Mouse (Mus musculus) liver, embryonic 14.5 days (tissue): ENCODE results near the gene Mapkapk3. TPM values are rescaled to one million over a fixed set of nuclear protein-coding genes. Genes with fewer than 3 reads are reported as not detected.
A peak's percentile ranks its signal among the peaks of the same experiment; 100 is the strongest.

ENCODE experiments used
- ATAC-seq: fragments of 200-750 bp; cut with Nextera tagmentation; 2 replicates; pipeline ENCODE4 v1.8.0; 2017; ENCODE audit warnings: moderate number of reproducible peaks, mild to moderate bottlenecking, moderate library complexity; ENCODE audit not compliant: insufficient read depth
- DNase-seq, 3 experiments: peaks; one replicate each; pipeline ENCODE4 v3.0.0-alpha.2; 2012 to 2013; ENCODE audit warnings: low read depth in 3 of 3, low spot score in 3 of 3
- H3K27ac ChIP-seq: fragments of 300-500 bp; sonication (generic); 2 replicates; pipeline ENCODE4 v1.5.1; 2014; ENCODE audit warnings: moderate library complexity, mild to moderate bottlenecking, control low read depth, inconsistent platforms
- H3K27me3 ChIP-seq: fragments of 300-500 bp; sonication (generic); 2 replicates; pipeline ENCODE4 v1.6.1; 2014; ENCODE audit warnings: mild to moderate bottlenecking, low read length, moderate library complexity; ENCODE audit not compliant: control insufficient read depth, insufficient read depth
- H3K36me3 ChIP-seq: fragments of 300-500 bp; sonication (generic); replicated peaks from 2 replicates; pipeline ENCODE4 v1.6.1; 2014; ENCODE audit warnings: low read depth; ENCODE audit not compliant: control insufficient read depth, insufficient read depth
- H3K4me1 ChIP-seq, 2 experiments: fragments of 200-500 bp in 1 of 2; fragments of 300-500 bp in 1 of 2; sonication (generic) in 1 of 2; replicated peaks; 2 replicates each; pipeline ENCODE4 v1.6.1; 2012 to 2014; ENCODE audit warnings: antibody characterized with exemption in 1 of 2, inconsistent platforms in 1 of 2, low read length in 1 of 2; ENCODE audit not compliant: control insufficient read depth in 2 of 2, insufficient read depth in 2 of 2
- H3K4me2 ChIP-seq: fragments of 300-500 bp; sonication (generic); 2 replicates; pipeline ENCODE4 v1.6.1; 2014; ENCODE audit warnings: low read depth, mild to moderate bottlenecking, control low read depth, moderate library complexity
- H3K4me3 ChIP-seq, 2 experiments: fragments of 200-500 bp in 1 of 2; fragments of 300-500 bp in 1 of 2; sonication (generic) in 1 of 2; 2 replicates each; pipeline ENCODE4 v1.5.1; 2012 to 2014; ENCODE audit warnings: low read depth in 2 of 2, low read length in 2 of 2, mild to moderate bottlenecking in 2 of 2, control low read depth in 1 of 2, inconsistent platforms in 1 of 2, moderate library complexity in 1 of 2; ENCODE audit not compliant: insufficient read depth in 1 of 2
- H3K9ac ChIP-seq: fragments of 300-500 bp; sonication (generic); replicated peaks from 2 replicates; pipeline ENCODE4 v1.6.1; 2014; ENCODE audit warnings: mild to moderate bottlenecking, control low read depth, moderate library complexity
- H3K9me3 ChIP-seq: fragments of 300-500 bp; sonication (generic); 2 replicates; pipeline ENCODE4 v1.6.1; 2016; ENCODE audit warnings: low read length, mixed read lengths; ENCODE audit not compliant: control insufficient read depth
- CTCF ChIP-seq: IDR thresholded peaks from 2 replicates; pipeline ENCODE4 v1.5.1; 2016; ENCODE audit warnings: antibody characterized with exemption, low read depth, control low read depth
- EP300 ChIP-seq: IDR thresholded peaks from 2 replicates; pipeline ENCODE4 v1.6.1; 2016; ENCODE audit warnings: antibody characterized with exemption, low read depth
- whole genome bisulfite sequencing: fragments of 180-500 bp; shearing (Covaris S2); extraction: QIAGEN DNeasy Blood & Tissue Kit; methylation state at CpG from one replicate; pipeline ENCODE4 v1.1.7; 2014; ENCODE audit not compliant: insufficient replicate concordance; 5-methylcytosine and 5-hydroxymethylcytosine counted together
- polyA plus RNA-seq, 2 experiments: library from polyadenylated mRNA; depleted of rRNA in 1 of 2; stranded (reverse) in 1 of 2; unstranded in 1 of 2; fragments of >200 nt; fragmentation: Nextera tagmentation in 1 of 2; extraction: Ambion mirVana in 1 of 2; gene quantifications; 2 replicates each; pipeline versions ENCODE4 v1.2.1 to v1.2.3; 2012 to 2014

Mapkapk3 gene
- polyA plus RNA-seq, 2 experiments, result 6.2 to 8.0 TPM

DNA sequence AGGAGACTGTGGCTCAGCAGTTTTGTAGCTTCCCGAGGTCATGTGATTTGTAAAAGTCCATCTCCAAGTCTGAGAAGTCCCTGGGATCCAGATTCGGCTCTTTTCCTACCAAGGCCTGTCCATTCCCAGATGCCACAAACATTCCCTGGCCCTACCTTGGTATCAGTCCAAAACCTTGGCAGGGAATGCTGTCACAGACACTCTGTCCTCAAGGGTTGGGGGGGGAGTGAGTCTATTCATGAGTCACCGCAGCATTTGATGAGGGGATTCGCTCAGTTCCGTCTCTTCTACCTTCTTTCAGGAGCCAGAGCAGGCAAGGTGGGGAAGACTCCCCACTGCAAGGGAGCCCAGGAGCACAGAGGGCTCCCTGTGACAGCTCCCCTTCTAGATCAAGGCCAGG is 14.0 kb downstream of the Mapkapk3 start:
- no peaks in the 10 kb centered on the region for H3K27me3 ChIP-seq
- H3K9ac ChIP-seq, result no peak overlapping the region
- TF ChIP-seq EP300 (no peak), CTCF (no peak)
- no peak overlapping the region for H3K4me2 ChIP-seq
- H3K36me3 ChIP-seq, result no peaks in the 10 kb centered on the region
- no peak for ATAC-seq
- no peak for DNase-seq
- H3K4me3 ChIP-seq, result no peak overlapping the region
- WGBS, result 78% methylated on average over 5 of the region's 5 CpGs
- H3K4me1 ChIP-seq, result peaks cover 7 to 36% of the 10 kb centered on the region in 2 experiments; a peak in 3 of 4 replicates
- no peak overlapping the region for H3K27ac ChIP-seq
- H3K9me3 ChIP-seq, result no peaks in the 10 kb centered on the region

DNA sequence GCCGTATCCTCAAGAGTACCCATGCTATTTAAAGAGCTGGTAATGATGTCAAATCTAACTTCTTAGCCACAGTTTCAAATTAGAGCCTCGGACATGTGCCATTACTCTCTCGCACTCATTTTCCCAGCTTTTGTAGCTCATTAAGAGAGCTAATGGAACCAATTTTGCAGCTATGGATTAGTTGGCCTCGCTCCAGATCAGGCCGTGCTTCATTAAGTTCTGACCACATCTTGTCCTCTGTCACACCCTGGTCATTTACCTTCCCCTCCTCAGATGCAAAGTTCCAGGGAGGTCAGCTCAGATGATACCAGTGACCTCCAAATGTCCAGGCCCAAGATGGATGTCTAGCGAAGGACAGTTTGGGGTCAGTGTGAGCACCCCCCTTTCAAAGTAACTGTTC is 14.9 kb downstream of the Mapkapk3 start:
- H3K36me3 ChIP-seq, result no peaks in the 10 kb centered on the region
- H3K27me3 ChIP-seq, result no peaks in the 10 kb centered on the region
- no peak overlapping the region for H3K27ac ChIP-seq
- TF ChIP-seq EP300 (no peak), CTCF (no peak)
- H3K9me3 ChIP-seq, result no peaks in the 10 kb centered on the region
- DNase-seq, result no peak
- 75% methylated on average over 6 of the region's 6 CpGs for WGBS
- ATAC-seq, result no peak
- H3K4me2 ChIP-seq, result no peak overlapping the region
- H3K4me1 ChIP-seq, result peaks cover 5 to 33% of the 10 kb centered on the region in 2 experiments; a peak in 3 of 4 replicates
- H3K4me3 ChIP-seq, result no peak overlapping the region
- no peak overlapping the region for H3K9ac ChIP-seq

DNA sequence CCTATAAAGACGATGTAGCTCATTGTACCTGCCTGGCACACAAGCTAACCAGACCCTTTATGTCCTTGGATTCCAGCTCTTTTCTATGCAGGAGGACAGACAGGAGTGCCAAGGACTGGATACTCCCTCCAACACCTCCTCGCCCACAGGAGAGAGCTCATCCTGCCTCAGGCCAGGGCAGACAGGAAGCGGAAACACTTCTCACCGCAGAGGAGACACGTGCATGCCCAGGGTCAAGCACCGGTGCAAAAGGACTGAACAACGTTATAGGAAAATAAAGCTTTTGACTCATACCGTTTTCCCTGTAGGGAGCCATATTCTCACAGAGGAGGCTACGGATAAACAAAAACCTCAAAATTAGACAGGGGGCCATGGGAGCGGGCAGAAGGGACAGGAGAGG is 16.5 kb downstream of the Mapkapk3 start:
- no peak for DNase-seq
- no peak overlapping the region for H3K27ac ChIP-seq
- no peak for TF ChIP-seq EP300
- no peak for TF ChIP-seq CTCF
- no peaks in the 10 kb centered on the region for H3K9me3 ChIP-seq
- peaks cover 2 to 29% of the 10 kb centered on the region in 2 experiments; a peak in 3 of 4 replicates for H3K4me1 ChIP-seq
- no peak overlapping the region for H3K4me3 ChIP-seq
- 30% methylated on average over 10 of the region's 10 CpGs for WGBS
- H3K27me3 ChIP-seq, result no peaks in the 10 kb centered on the region
- no peak overlapping the region for H3K4me2 ChIP-seq
- no peaks in the 10 kb centered on the region for H3K36me3 ChIP-seq
- no peak for ATAC-seq
- H3K9ac ChIP-seq, result no peak overlapping the region

DNA sequence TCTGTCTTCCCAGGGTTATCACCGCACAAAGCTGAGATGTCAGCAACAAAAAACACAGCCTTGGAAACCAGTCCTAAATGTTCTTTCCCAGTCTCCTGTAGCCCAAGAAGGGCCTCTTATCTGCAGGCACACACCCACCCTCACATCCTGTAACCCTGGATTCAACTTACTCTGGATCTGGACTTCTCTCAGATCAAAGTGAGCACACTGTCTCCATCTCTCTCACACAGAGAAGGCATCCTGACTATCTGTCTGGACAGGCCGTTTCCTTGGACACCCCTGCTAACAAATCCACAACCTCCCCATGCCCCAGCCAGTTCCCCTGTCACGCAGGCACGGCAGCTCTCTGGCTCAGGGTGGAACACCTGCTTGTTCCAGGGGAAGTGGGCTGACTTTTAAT is 17.4 kb downstream of the Mapkapk3 start:
- H3K4me2 ChIP-seq, result no peak overlapping the region
- H3K9ac ChIP-seq, result no peak overlapping the region
- 15% methylated on average over 4 of the region's 4 CpGs for WGBS
- peak; percentile 17; the same call in 1 of the 2 replicates for TF ChIP-seq EP300
- no peak for TF ChIP-seq CTCF
- DNase-seq (no peak), ATAC-seq (peak; percentile 59; the same call in 1 of the 2 replicates)
- no peaks in the 10 kb centered on the region for H3K27me3 ChIP-seq
- no peaks in the 10 kb centered on the region for H3K9me3 ChIP-seq
- peaks cover 2 to 31% of the 10 kb centered on the region in 2 experiments; a peak in 3 of 4 replicates for H3K4me1 ChIP-seq
- no peaks in the 10 kb centered on the region for H3K36me3 ChIP-seq
- no peak overlapping the region for H3K4me3 ChIP-seq
- no peak overlapping the region for H3K27ac ChIP-seq

DNA sequence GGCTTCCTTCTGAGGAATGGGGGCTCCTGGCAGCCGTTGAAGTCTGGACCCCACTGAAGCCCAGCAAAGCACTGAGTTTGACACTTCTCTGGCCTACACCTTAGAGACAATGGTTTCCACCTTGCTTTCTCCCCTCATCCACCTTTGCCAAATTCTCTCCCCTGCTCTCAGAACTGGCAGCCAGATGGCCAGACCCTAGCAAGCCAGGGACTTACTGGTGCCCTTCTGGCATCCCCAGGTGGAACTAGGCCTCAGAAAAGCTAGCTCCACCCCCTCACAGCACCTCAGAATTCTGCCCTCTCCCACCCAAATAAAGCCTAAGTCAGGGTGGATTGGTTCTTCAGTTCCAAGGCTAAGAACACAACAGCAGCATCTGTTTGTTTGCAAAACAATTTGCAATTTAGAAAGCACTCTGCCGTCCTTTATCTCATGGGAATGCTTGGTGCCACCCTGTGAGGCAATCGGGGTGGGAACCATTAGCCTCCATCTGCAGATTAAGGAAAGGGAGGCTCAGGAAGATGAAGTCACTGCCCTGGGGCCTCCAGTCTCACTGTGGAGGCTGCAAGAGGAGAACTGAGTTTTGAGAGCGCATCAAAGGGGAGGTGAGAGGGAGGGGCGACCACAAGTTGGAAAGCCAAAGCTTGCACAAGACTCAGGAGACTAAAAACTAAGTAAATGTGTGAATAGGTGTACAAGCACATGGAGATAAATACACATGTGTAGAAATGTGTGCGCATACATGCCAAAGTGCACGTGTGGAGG is 18.3 kb downstream of the Mapkapk3 start:
- no peaks in the 10 kb centered on the region for H3K36me3 ChIP-seq
- no peak overlapping the region for H3K9ac ChIP-seq
- no peaks in the 10 kb centered on the region for H3K27me3 ChIP-seq
- 46% methylated on average over 7 of the region's 7 CpGs for WGBS
- ATAC-seq (no peak), DNase-seq (no peak)
- H3K27ac ChIP-seq, result no peak overlapping the region
- H3K9me3 ChIP-seq, result no peaks in the 10 kb centered on the region
- peaks cover 2 to 31% of the 10 kb centered on the region in 2 experiments; a peak in 3 of 4 replicates for H3K4me1 ChIP-seq
- H3K4me3 ChIP-seq, result no peak overlapping the region
- no peak for TF ChIP-seq EP300
- TF ChIP-seq CTCF, result no peak
- H3K4me2 ChIP-seq, result no peak overlapping the region
